Mouse (Mus musculus): ENCODE measurements at regions not wholly inside any gene's neighbourhood (a gene's known extent, or its start where the extent isn't known, plus 50 kb on each side); places are given as distances from the start of the nearest gene placed in this dataset.

- DNase-seq: peak; percentile 3 to 28
Measured at GRCm38 (mm10) chrX:21293666-21294065, 118.2 kb upstream of the Gm21876 start.

DNA sequence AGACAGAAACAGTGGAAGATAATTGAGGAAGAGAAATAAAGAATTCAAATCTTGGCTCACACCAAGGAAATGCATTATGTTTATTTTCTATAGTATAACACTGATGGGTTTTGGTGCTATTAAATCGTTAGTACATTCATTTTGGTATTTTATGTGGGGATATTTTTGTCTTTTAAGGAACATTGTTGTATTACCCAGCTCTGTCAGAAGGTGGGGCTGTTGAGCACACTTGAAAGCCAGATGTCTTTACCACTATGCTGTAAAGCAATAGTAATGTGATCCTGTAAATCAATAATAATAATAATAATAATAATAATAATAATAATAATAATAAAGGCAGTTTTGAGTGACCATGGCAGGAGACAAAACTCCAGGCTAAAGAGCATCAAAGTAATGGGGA lies 120.0 kb upstream of the Gm21876 start:
- DNase-seq: no peak

DNA sequence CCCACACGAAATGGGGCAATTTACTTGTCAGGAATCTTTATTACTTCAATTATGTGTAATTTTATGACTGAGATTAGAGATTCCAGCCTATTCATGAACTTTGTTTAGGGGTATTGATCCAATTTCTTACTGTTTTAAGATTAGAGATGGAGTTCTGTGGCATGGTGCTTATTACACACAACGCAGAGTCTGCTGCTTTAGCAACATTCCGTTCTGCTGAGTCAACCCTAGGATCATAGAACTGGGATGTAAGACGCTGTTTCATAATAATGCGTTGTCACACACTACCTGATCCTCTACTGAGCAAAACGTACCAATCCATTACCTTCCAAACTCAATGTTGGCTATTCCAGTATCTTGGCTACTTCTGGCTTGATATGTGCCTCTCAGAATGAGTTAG lies 121.9 kb upstream of the Gm21876 start:
- DNase-seq: no peak

GRCm38 (mm10) chrX:21334499-21335032 lies 149.8 kb upstream of the Agtr2 start:
- no peak for DNase-seq

DNA sequence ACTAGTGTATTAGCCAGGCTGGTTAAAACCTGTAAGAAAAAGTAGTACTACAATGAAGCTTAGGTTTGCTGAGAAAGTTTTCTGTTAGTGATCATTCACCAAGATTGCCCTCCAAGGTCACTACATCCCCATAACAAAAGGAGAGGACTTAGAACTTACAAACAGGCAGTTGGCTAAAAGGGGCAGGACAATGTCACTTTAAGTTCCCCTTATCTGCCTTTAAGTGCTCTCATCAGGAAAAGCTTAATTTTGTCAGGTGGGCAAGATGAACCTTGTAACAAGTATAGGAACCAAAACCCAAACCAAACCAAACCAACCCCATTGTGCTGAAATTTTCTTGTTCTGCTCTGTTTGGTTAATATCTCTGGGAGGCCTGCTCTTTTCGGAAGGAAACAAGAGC lies 139.9 kb upstream of the Agtr2 start:
- DNase-seq: no peak

- DNase-seq: no peak
Measured at GRCm38 (mm10) chrX:21350503-21350902, 133.8 kb upstream of the Agtr2 start.

- DNase-seq: peak; percentile 2 to 10
Measured at GRCm38 (mm10) chrX:21352350-21352749, 132.0 kb upstream of the Agtr2 start.

DNA sequence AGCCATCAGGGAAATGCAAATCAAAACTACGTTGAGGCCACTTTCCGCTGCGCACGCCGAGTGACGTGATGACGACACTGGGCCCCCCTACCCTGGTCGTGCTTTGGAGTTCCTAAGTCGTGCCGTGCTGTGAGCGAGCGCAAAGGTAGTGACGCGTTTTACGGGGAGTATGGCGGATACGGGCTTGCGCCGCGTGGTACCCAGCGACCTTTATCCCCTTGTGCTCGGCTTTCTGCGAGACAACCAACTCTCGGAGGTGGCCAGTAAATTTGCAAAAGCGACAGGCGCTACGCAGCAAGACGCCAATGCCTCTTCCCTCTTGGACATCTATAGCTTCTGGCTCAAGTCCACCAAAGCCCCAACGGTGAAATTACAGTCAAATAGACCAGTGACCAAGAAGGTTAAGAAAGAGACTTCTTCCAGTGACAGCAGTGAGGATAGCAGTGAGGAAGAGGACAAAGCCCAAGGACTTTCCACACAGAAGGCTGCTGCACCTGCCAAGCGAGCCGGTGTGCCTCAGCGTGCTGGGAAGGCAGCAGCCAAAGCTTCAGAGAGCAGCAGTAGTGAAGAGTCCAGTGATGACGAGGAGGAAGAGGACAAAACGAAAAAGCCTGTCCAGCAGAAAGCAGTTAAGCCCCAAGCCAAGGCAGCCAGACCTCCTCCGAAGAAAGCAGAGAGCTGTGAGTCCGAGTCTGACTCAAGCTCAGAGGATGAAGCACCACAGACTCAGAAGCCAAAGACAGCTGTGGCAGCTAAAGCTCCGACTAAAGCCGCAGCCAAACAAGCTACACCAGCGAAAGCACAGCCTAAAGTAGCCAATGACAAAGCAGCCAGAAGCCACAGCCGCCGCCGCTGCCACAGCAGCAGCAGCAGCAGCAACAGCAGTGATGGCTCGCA lies 123.3 kb upstream of the Agtr2 start:
- peak; percentile 52 to 54 for DNase-seq

DNA sequence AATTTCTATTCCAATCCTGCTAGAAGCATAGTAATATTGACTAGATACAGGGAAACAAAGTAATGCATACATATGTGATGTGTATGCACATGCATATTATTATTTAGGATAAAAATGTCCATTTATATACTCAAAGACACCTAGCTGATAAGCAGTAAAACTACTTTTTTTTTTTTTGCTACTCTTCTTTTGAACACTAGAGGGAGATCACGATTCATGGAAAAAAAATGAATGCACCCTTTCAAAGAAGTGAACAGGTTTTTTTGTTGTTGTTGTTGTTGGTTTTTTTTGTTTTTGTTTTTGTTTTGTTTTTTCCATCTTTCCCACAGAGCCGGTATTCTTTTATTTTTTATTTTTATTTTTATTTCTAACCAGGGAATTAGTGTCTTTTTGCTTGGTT lies 99.1 kb upstream of the Agtr2 start:
- DNase-seq: no peak

DNA sequence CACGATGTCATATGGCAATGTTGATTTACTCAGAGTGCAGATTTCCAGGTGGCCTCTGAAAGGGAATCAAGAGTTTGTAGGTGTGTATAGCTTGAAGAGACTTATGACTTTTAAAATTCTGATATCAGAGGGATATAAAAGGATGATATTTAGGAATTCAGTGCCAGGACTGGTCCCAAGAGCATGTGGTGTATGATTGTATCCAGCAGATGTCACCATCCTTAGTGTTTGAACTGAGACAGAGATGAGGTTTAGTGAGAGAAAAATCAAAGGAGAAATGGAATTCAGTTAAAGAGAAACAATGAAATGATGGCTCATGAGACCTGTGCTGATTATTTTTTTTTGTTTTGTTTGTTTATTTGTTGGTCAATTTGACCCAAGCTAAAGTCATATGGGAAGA lies 94.4 kb upstream of the Agtr2 start:
- DNase-seq: no peak

- DNase-seq: no peak
Measured at GRCm38 (mm10) chrX:21393212-21393611, 91.1 kb upstream of the Agtr2 start.

GRCm38 (mm10) chrX:21424797-21425196 lies 59.5 kb upstream of the Agtr2 start:
- no peak for DNase-seq

- no peak for DNase-seq
Measured at GRCm38 (mm10) chrX:21428081-21428480, 56.3 kb upstream of the Agtr2 start.

DNA sequence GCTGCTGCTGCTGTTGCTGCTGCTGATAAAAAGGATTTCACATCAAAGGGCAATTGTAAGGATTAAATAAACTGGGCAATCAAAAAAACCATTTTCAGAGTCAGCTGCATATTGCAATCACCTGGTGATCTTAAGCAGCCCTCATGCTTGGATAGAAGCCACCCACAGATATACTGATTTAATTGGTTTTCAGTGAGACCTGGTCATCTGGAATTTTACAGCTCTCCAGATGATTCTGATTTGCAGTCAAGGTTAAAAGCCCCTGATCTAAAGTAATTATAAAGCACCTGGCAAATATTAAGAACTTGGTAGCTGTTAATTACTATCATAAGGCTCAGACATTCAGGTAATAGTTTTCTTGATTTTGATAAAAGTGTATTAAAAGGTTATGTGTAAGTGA lies 50.8 kb upstream of the Agtr2 start:
- DNase-seq: no peak

Data from cerebellum, adult 18-20 months (tissue).